Mouse (Mus musculus) kidney, adult 2 months (tissue): Measurements from ENCODE around the gene Stam2. TPM values are rescaled to one million over a fixed set of nuclear protein-coding genes. Genes with fewer than 3 reads are reported as not detected.

ENCODE experiments used
- DNase-seq: peaks from one replicate; pipeline ENCODE4 v3.0.0; 2021
- H3K27ac ChIP-seq: fragments of 200-500 bp; 2 replicates; pipeline ENCODE4 v1.5.1; 2012; ENCODE audit warnings: low read depth, low read length, control low read depth, inconsistent platforms; ENCODE audit not compliant: insufficient read depth
- H3K27me3 ChIP-seq: fragments of 200-500 bp; replicated peaks from 2 replicates; pipeline ENCODE4 v1.6.1; 2012; ENCODE audit warnings: mild to moderate bottlenecking, moderate library complexity, low read length, inconsistent platforms; ENCODE audit not compliant: control insufficient read depth, insufficient read depth
- H3K36me3 ChIP-seq: fragments of 200-500 bp; 2 replicates; pipeline ENCODE4 v1.6.1; 2012; ENCODE audit warnings: mild to moderate bottlenecking, moderate library complexity, low read length, inconsistent platforms; ENCODE audit not compliant: control insufficient read depth, insufficient read depth
- H3K4me1 ChIP-seq: fragments of 200-500 bp; 2 replicates; pipeline ENCODE4 v1.6.1; 2011; ENCODE audit warnings: low read length; ENCODE audit not compliant: control insufficient read depth, insufficient read depth
- H3K4me3 ChIP-seq: fragments of 200-500 bp; 2 replicates; pipeline ENCODE4 v1.5.1; 2011; ENCODE audit warnings: mild to moderate bottlenecking, low read depth, low read length, control low read depth; ENCODE audit not compliant: insufficient read depth
- CTCF ChIP-seq: fragments of 200-500 bp; conservative IDR thresholded peaks from 2 replicates; pipeline ENCODE4 v1.5.1; 2011; ENCODE audit warnings: low read depth, mild to moderate bottlenecking, control low read depth, low read length, moderate library complexity, mixed read lengths; ENCODE audit not compliant: insufficient read depth, insufficient read length
- POLR2A ChIP-seq: fragments of 200-500 bp; IDR thresholded peaks from one replicate; pipeline ENCODE4 v1.6.1; 2011; ENCODE audit warnings: low read depth, low read length, control low read depth
- WGBS: fragments of 180-500 bp; shearing (Covaris S2); methylation state at CpG from one replicate; pipeline ENCODE4 v1.1.7; 2018; 5-methylcytosine and 5-hydroxymethylcytosine counted together
- polyA plus RNA-seq: library from polyadenylated mRNA; depleted of rRNA; stranded (reverse); fragments of >200 nt; gene quantifications from 2 replicates; pipeline ENCODE4 v1.2.3, GENCODE M21; 2012; rRNA removed

The Stam2 gene
- 7.8 and 8.6 TPM in 2 replicates for polyA plus RNA-seq

DNA sequence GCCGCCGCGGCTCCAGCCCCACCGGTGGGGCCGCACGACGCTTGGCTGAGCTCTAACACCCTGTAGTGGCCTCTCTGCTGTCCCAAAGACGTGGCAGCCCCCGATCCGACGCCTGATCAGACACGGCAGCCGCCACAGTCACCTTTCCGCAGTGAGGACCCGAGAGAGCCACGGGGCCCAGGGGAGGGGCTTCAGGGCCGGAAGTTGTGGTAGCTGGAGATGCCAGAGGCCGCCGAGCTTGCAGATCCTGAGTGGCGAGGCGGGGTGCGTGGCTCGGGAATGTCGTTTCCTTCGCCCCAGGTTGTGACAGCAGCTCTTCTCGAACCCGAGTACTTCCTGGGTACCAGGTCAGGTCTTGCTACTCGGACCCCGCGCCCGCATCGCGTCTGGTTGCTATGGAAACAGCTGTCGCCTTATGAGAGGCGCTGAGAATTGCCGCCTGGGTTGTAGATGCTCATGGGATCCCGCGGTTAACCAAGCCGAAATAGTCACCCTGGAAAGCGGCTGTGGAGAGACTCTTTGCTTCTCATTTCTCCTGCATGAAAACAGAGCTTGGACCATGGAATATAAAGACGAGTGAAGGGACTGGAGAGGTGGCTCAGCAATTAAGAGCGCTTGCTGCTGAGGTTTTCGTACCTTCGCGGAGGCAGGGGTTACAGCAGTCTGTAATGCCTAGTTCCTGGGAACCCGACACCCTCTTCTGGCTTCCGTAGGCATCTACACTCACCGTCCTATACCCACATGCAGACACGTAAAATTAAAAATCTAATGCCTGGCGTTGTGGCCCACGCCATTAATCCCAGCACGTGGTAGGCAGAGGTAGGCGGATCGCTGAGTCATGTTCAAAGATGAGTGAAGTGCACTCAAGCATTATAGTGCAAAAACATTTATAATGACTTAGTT lies at the start of gene Stam2:
Gene Stam2, minus strand, starts transcription at position 26 of the 903 bp plus-strand sequence.
- H3K4me1 ChIP-seq, result no peaks in the 10 kb centered on the region
- H3K4me3 ChIP-seq, result peak within 1 kb of the TSS; percentile 71
- H3K27ac ChIP-seq, result peak within 1 kb of the TSS; percentile 98
- H3K27me3 ChIP-seq, result no peaks in the 10 kb centered on the region
- WGBS, result 4% methylated on average over 54 of the region's 54 CpGs
- peak; percentile 95 for DNase-seq
- H3K36me3 ChIP-seq, result no peaks in the 10 kb centered on the region
- TF ChIP-seq CTCF (0 out of 2 replicates have a peak, but pooled peaks have one; percentile 20), POLR2A (no peak)

DNA sequence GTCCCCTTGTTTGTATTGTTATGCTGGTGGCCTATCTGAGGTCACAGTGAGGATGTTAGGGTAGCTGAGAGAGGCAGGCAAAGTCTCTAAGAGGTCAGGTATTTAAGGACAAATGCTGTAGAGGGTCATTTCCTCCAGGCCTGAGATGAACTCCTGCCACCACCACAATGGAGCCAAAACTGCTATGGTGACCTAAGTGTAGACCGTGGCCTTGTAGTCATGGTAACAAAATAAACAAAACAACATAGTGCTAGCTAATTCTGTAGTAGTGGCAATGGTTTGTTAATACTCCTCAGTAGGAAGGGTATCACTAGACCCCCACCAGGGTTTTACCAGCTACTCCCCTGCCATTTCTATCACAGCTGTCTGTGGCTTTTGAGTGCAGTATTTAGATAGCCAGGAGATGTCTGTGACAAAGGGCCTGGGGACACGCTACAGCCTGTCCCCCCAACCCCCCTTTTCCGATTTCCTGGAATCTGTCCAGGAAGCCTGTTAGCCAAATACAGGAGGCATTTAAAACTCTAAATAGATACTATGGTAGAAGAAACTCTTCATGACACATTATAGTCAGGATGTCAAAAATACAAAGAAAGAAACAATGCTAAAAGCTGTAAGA lies 43.1 kb upstream of the Stam2 start:
- TF ChIP-seq CTCF (no peak), POLR2A (no peak)
- Histone ChIP-seq H3K27ac (no peak overlapping the region), H3K27me3 (no peaks in the 10 kb centered on the region), H3K4me3 (no peak overlapping the region), H3K4me1 (peaks cover 2% of the 10 kb centered on the region; the same call in 1 of the 2 replicates), H3K36me3 (no peaks in the 10 kb centered on the region)
- WGBS, result 27% methylated on average over 3 of the region's 3 CpGs
- DNase-seq, result peak; percentile 25

DNA sequence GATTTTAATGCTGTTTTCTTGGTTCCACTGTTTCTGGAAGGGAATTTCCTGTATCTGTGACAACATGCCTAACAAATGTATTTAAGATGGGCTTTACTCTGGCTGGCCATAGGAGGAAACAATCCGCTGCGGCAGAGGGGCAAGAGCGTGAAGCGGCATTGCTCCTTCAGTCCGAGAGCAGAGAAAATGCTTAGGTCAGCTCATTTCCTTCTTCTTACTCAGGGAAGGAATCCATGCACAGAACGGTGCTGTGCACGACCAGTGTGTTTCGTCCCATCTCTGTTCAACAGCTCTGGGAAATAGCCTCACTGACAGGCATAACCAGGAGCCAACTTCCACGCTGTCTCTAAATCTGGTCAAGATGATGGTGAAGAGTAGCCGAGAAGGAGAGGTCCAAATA lies 37.9 kb upstream of the Stam2 start:
- no peaks in the 10 kb centered on the region for H3K4me1 ChIP-seq
- 76% methylated on average over 10 of the region's 10 CpGs for WGBS

DNA sequence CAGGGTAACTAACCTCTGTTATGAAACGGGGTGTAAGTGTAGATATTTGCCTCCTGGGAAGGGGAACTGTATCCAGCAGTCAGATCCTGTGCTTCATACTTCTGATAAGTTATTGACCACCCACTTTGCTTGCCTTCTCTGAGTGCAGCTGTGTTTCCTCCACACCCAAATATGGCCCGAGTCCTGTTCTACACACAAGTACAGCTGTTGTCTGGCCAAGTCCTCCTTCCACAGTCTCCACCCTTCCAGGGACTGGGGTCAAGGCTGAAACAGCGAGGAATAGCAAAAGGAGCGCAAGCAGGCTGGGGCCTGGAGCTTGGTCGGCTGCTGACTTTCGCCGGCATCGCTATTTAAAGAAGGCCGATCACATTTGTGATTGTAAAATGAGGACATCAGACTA lies 37.3 kb upstream of the Stam2 start:
- TF ChIP-seq POLR2A, result no peak
- no peak for TF ChIP-seq CTCF
- Histone ChIP-seq H3K27ac (no peak overlapping the region), H3K4me1 (no peaks in the 10 kb centered on the region), H3K4me3 (no peak overlapping the region), H3K27me3 (no peaks in the 10 kb centered on the region), H3K36me3 (no peaks in the 10 kb centered on the region)
- WGBS, result 83% methylated on average over 9 of the region's 9 CpGs
- no peak for DNase-seq

More for the DNA sequence above, 37.9 kb upstream of the Stam2 start:
- TF ChIP-seq CTCF, result no peak
- TF ChIP-seq POLR2A, result no peak
- no peak for DNase-seq
- no peaks in the 10 kb centered on the region for H3K27me3 ChIP-seq
- no peaks in the 10 kb centered on the region for H3K36me3 ChIP-seq
- H3K4me3 ChIP-seq, result no peak overlapping the region
- no peak overlapping the region for H3K27ac ChIP-seq

- no peak overlapping the region for H3K27ac ChIP-seq
- TF ChIP-seq POLR2A (no peak), CTCF (no peak)
- H3K36me3 ChIP-seq, result no peaks in the 10 kb centered on the region
- H3K4me3 ChIP-seq, result no peak overlapping the region
- H3K27me3 ChIP-seq, result no peaks in the 10 kb centered on the region
- H3K4me1 ChIP-seq, result no peaks in the 10 kb centered on the region
- WGBS, result 83% methylated on average over 2 of the region's 2 CpGs
- DNase-seq, result no peak
Measured at GRCm38 (mm10) chr2:52777839-52778238, 35.8 kb upstream of the Stam2 start.

GRCm38 (mm10) chr2:52774373-52774772 lies 32.3 kb upstream of the Stam2 start:
- H3K4me3 ChIP-seq, result no peak overlapping the region
- no peaks in the 10 kb centered on the region for H3K4me1 ChIP-seq
- no peak overlapping the region for H3K27ac ChIP-seq
- no peak for DNase-seq
- no peaks in the 10 kb centered on the region for H3K27me3 ChIP-seq
- no peaks in the 10 kb centered on the region for H3K36me3 ChIP-seq
- 53% methylated on average over 1 of the region's 1 CpGs for WGBS
- no peak for TF ChIP-seq POLR2A
- TF ChIP-seq CTCF, result no peak

DNA sequence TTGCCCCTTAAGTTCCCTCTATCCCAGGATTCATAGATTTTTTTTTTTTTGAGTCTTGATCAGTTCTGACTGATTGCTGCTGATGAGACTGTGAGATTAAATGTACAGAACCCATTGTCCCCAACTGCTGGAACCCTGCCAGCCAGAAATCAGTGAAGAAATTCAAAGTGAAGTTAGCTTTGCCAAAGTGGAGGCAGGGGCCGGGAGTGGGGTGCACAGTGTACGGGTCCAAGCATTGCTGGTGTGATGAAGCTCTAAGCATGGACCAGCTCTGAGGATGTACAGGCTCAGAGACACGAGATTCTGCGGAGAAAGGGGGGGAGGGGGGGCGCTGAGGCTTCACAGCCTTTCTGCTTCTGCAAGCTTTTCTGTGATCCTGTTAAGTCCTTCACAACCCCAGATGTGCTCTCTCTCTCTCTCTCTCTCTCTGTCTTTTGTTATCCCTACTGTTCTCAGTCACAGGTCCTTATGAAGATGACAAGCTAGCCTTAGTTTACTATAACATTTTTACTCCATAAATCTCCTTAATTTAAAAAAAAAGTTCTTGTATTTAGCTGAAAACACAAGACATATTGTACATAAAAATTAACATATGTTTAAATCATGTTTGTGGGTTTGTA lies 30.8 kb upstream of the Stam2 start:
- no peak for TF ChIP-seq CTCF
- TF ChIP-seq POLR2A, result no peak
- H3K36me3 ChIP-seq, result no peaks in the 10 kb centered on the region
- H3K4me1 ChIP-seq, result no peaks in the 10 kb centered on the region
- WGBS, result 44% methylated on average over 5 of the region's 5 CpGs
- H3K27me3 ChIP-seq, result no peaks in the 10 kb centered on the region; the same call in 1 of the 2 replicates
- H3K4me3 ChIP-seq, result no peak overlapping the region
- DNase-seq, result no peak
- H3K27ac ChIP-seq, result no peak overlapping the region
